Mouse (Mus musculus) limb, embryonic 11.5 days (tissue): ENCODE results near the gene Bcas3. TPM values are rescaled to one million over a fixed set of nuclear protein-coding genes. Genes with fewer than 3 reads are reported as not detected.
A peak's percentile ranks its signal among the peaks of the same experiment; 100 is the strongest.

Experiments
- ATAC-seq: fragments of 200-750 bp; cut with Nextera tagmentation; 2 replicates; pipeline ENCODE4 v1.8.0; 2017; ENCODE audit warnings: low read depth; ENCODE audit not compliant: insufficient number of reproducible peaks, low FRiP score, low TSS enrichment
- DNase-seq: peaks from one replicate; pipeline ENCODE4 v3.0.0-alpha.2; 2015; ENCODE audit warnings: low spot score
- H3K27ac ChIP-seq: fragments of 300-500 bp; sonication (generic); replicated peaks from 2 replicates; pipeline ENCODE4 v1.5.1; 2014; ENCODE audit warnings: low read depth, mild to moderate bottlenecking, low read length
- H3K27me3 ChIP-seq: fragments of 300-500 bp; sonication (generic); 2 replicates; pipeline ENCODE4 v1.6.1; 2014; ENCODE audit warnings: mild to moderate bottlenecking, low read length, mixed read lengths; ENCODE audit not compliant: control insufficient read depth, insufficient read depth
- H3K36me3 ChIP-seq: fragments of 300-500 bp; sonication (generic); 2 replicates; pipeline ENCODE4 v1.6.1; 2014; ENCODE audit warnings: mild to moderate bottlenecking, low read length, moderate library complexity, mixed read lengths; ENCODE audit not compliant: control insufficient read depth, insufficient read depth
- H3K4me1 ChIP-seq: fragments of 300-500 bp; sonication (generic); 2 replicates; pipeline ENCODE4 v1.6.1; 2014; ENCODE audit warnings: low read length, mixed read lengths; ENCODE audit not compliant: control insufficient read depth, insufficient read depth
- H3K4me2 ChIP-seq: fragments of 300-500 bp; sonication (generic); 2 replicates; pipeline ENCODE4 v1.6.1; 2014; ENCODE audit warnings: low read depth, mild to moderate bottlenecking, moderate library complexity; ENCODE audit not compliant: severe bottlenecking
- H3K4me3 ChIP-seq: fragments of 300-500 bp; sonication (generic); 2 replicates; pipeline ENCODE4 v1.5.1; 2014; ENCODE audit warnings: low read depth, low read length
- H3K9ac ChIP-seq: fragments of 300-500 bp; sonication (generic); 2 replicates; pipeline ENCODE4 v1.6.1; 2014; ENCODE audit warnings: mild to moderate bottlenecking, low read length
- H3K9me3 ChIP-seq: fragments of 300-500 bp; sonication (generic); 2 replicates; pipeline ENCODE4 v1.6.1; 2016; ENCODE audit warnings: low read length; ENCODE audit not compliant: control insufficient read depth
- WGBS: fragments of 180-500 bp; shearing (Covaris S2); extraction: QIAGEN DNeasy Blood & Tissue Kit; methylation state at CpG from one replicate; pipeline ENCODE4 v1.1.7; 2014; 5-methylcytosine and 5-hydroxymethylcytosine counted together
- polyA plus RNA-seq: library from polyadenylated mRNA; unstranded; fragments of >200 nt; fragmentation: Nextera tagmentation; extraction: Ambion mirVana; gene quantifications from 2 replicates; pipeline ENCODE4 v1.2.1, GENCODE M21; 2014

Gene Bcas3
- polyA plus RNA-seq, 1 experiment from 2014 or later, result 34.0 TPM

GRCm38 (mm10) chr11:85688440-85688838 lies 335.5 kb downstream of the Bcas3 start:
- DNase-seq, result no peak
- Histone ChIP-seq H3K9me3 (no peaks in the 10 kb centered on the region), H3K4me1 (peaks cover 6% of the 10 kb centered on the region), H3K27ac (no peak overlapping the region), H3K27me3 (no peaks in the 10 kb centered on the region), H3K4me2 (no peak overlapping the region), H3K9ac (no peak overlapping the region), H3K4me3 (no peak overlapping the region), H3K36me3 (no peaks in the 10 kb centered on the region)
- WGBS, result 68% methylated on average over 6 of the region's 6 CpGs
- ATAC-seq, result no peak

GRCm38 (mm10) chr11:85689226-85689625 lies 336.3 kb downstream of the Bcas3 start:
- H3K27ac ChIP-seq, result no peak overlapping the region
- H3K4me3 ChIP-seq, result no peak overlapping the region
- no peaks in the 10 kb centered on the region for H3K27me3 ChIP-seq
- ATAC-seq, result no peak
- no peaks in the 10 kb centered on the region for H3K9me3 ChIP-seq
- peaks cover 7% of the 10 kb centered on the region for H3K4me1 ChIP-seq
- DNase-seq, result no peak
- no peak overlapping the region for H3K4me2 ChIP-seq
- WGBS, result 95% methylated on average over 5 of the region's 5 CpGs
- no peaks in the 10 kb centered on the region for H3K36me3 ChIP-seq
- no peak overlapping the region for H3K9ac ChIP-seq

- Histone ChIP-seq H3K9ac (no peak overlapping the region), H3K4me2 (no peak overlapping the region), H3K4me1 (peaks cover 23% of the 10 kb centered on the region), H3K9me3 (no peaks in the 10 kb centered on the region), H3K36me3 (no peaks in the 10 kb centered on the region), H3K27me3 (no peaks in the 10 kb centered on the region), H3K4me3 (no peak overlapping the region), H3K27ac (no peak overlapping the region)
- WGBS, result 48% methylated on average over 5 of the region's 5 CpGs
- ATAC-seq, result no peak
- no peak for DNase-seq
Observed at GRCm38 (mm10) chr11:85691285-85691684, 338.3 kb downstream of the Bcas3 start.

GRCm38 (mm10) chr11:85695614-85696263 lies 342.8 kb downstream of the Bcas3 start:
- no peaks in the 10 kb centered on the region for H3K9me3 ChIP-seq
- no peak overlapping the region for H3K4me2 ChIP-seq
- H3K27ac ChIP-seq, result no peak overlapping the region
- no peaks in the 10 kb centered on the region for H3K36me3 ChIP-seq
- no peaks in the 10 kb centered on the region for H3K27me3 ChIP-seq
- no peak overlapping the region for H3K4me3 ChIP-seq
- H3K4me1 ChIP-seq, result peaks cover 31% of the 10 kb centered on the region
- DNase-seq (no peak), ATAC-seq (no peak)
- 69% methylated on average over 16 of the region's 16 CpGs for WGBS
- H3K9ac ChIP-seq, result no peak overlapping the region

- Histone ChIP-seq H3K27me3 (no peaks in the 10 kb centered on the region), H3K27ac (no peak overlapping the region), H3K4me1 (peaks cover 29% of the 10 kb centered on the region), H3K4me2 (no peak overlapping the region), H3K36me3 (no peaks in the 10 kb centered on the region), H3K4me3 (no peak overlapping the region), H3K9ac (no peak overlapping the region), H3K9me3 (no peaks in the 10 kb centered on the region)
- DNase-seq (peak; percentile 53), ATAC-seq (peak; percentile 51)
- WGBS, result 40% methylated on average over 14 of the region's 14 CpGs
Observed at GRCm38 (mm10) chr11:85696491-85697398, 343.8 kb downstream of the Bcas3 start.

GRCm38 (mm10) chr11:85697468-85697867 lies 344.5 kb downstream of the Bcas3 start:
- no peak overlapping the region for H3K9ac ChIP-seq
- H3K27me3 ChIP-seq, result no peaks in the 10 kb centered on the region
- peaks cover 29% of the 10 kb centered on the region for H3K4me1 ChIP-seq
- no peaks in the 10 kb centered on the region for H3K9me3 ChIP-seq
- DNase-seq, result no peak
- WGBS, result 70% methylated on average over 4 of the region's 4 CpGs
- H3K4me3 ChIP-seq, result no peak overlapping the region
- no peak overlapping the region for H3K4me2 ChIP-seq
- ATAC-seq, result no peak
- H3K36me3 ChIP-seq, result no peaks in the 10 kb centered on the region
- H3K27ac ChIP-seq, result no peak overlapping the region

- Histone ChIP-seq H3K4me1 (peaks cover 25% of the 10 kb centered on the region), H3K36me3 (no peaks in the 10 kb centered on the region), H3K9ac (no peak overlapping the region), H3K27ac (no peak overlapping the region), H3K4me2 (no peak overlapping the region), H3K27me3 (no peaks in the 10 kb centered on the region), H3K4me3 (no peak overlapping the region), H3K9me3 (no peaks in the 10 kb centered on the region)
- no peak for ATAC-seq
- WGBS, result 63% methylated on average over 11 of the region's 11 CpGs
- DNase-seq, result no peak
Observed at GRCm38 (mm10) chr11:85698242-85698641, 345.3 kb downstream of the Bcas3 start.

GRCm38 (mm10) chr11:85704062-85704748 lies 351.2 kb downstream of the Bcas3 start:
- no peaks in the 10 kb centered on the region for H3K27me3 ChIP-seq
- 88% methylated on average over 4 of the region's 4 CpGs for WGBS

More at GRCm38 (mm10) chr11:85704062-85704748, 351.2 kb downstream of the Bcas3 start:
- Histone ChIP-seq H3K4me3 (no peak overlapping the region), H3K9ac (no peak overlapping the region), H3K36me3 (no peaks in the 10 kb centered on the region), H3K9me3 (no peaks in the 10 kb centered on the region), H3K27ac (no peak overlapping the region), H3K4me1 (peaks cover 4% of the 10 kb centered on the region), H3K4me2 (no peak overlapping the region)
- ATAC-seq, result no peak
- no peak for DNase-seq
